Mouse (Mus musculus) kidney, embryonic 15.5 days (tissue): ENCODE data around the gene Hrct1. TPM values are rescaled to one million over a fixed set of nuclear protein-coding genes. Genes with fewer than 3 reads are reported as not detected.

ENCODE experiments used
- ATAC-seq: fragments of 200-750 bp; cut with Nextera tagmentation; replicated peaks from 2 replicates; pipeline ENCODE4 v1.8.0; 2017; ENCODE audit warnings: moderate TSS enrichment; ENCODE audit not compliant: low FRiP score
- H3K27ac ChIP-seq: fragments of 300-500 bp; sonication (generic); 2 replicates; pipeline ENCODE4 v1.5.1; 2015; ENCODE audit warnings: mild to moderate bottlenecking, inconsistent platforms
- H3K27me3 ChIP-seq: fragments of 300-500 bp; sonication (generic); 2 replicates; pipeline ENCODE4 v1.6.1; 2015; ENCODE audit warnings: inconsistent platforms
- H3K36me3 ChIP-seq: fragments of 300-500 bp; sonication (generic); 2 replicates; pipeline ENCODE4 v1.6.1; 2015; ENCODE audit warnings: inconsistent platforms
- H3K4me1 ChIP-seq: fragments of 300-500 bp; sonication (generic); 2 replicates; pipeline ENCODE4 v1.6.1; 2015; ENCODE audit warnings: inconsistent platforms
- H3K4me2 ChIP-seq: fragments of 300-500 bp; sonication (generic); 2 replicates; pipeline ENCODE4 v1.6.1; 2015; ENCODE audit warnings: moderate library complexity, mild to moderate bottlenecking, inconsistent platforms
- H3K4me3 ChIP-seq: fragments of 300-500 bp; sonication (generic); replicated peaks from 2 replicates; pipeline ENCODE4 v1.5.1; 2015; ENCODE audit warnings: mild to moderate bottlenecking, inconsistent platforms
- H3K9ac ChIP-seq: fragments of 300-500 bp; sonication (generic); 2 replicates; pipeline ENCODE4 v1.6.1; 2015; ENCODE audit warnings: mild to moderate bottlenecking, inconsistent platforms
- H3K9me3 ChIP-seq: fragments of 300-500 bp; sonication (generic); replicated peaks from 2 replicates; pipeline ENCODE4 v1.6.1; 2016; ENCODE audit warnings: inconsistent platforms
- WGBS: fragments of 180-500 bp; shearing (Covaris S2); methylation state at CpG from one replicate; pipeline ENCODE4 v1.1.7; 2015; ENCODE audit warnings: mixed read lengths; 5-methylcytosine and 5-hydroxymethylcytosine counted together
- polyA plus RNA-seq: library from polyadenylated mRNA; unstranded; fragments of >200 nt; fragmentation: Nextera tagmentation; extraction: Ambion mirVana; gene quantifications from 2 replicates; pipeline ENCODE4 v1.2.1, GENCODE M21; 2015

Hrct1 gene
- polyA plus RNA-seq, 1 experiment from 2014 or later: 1.0 TPM

GRCm38 (mm10) chr4:43705991-43706390 lies 21.0 kb upstream of the Hrct1 start:
- Histone ChIP-seq H3K27ac (no peak overlapping the region), H3K4me3 (no peak overlapping the region), H3K9ac (no peak overlapping the region), H3K36me3 (no peaks in the 10 kb centered on the region), H3K27me3 (peaks cover 14% of the 10 kb centered on the region), H3K4me2 (no peak overlapping the region), H3K9me3 (no peaks in the 10 kb centered on the region), H3K4me1 (0 out of 2 replicates have a peak, but pooled peaks cover 10% of the 10 kb centered on the region)
- ATAC-seq: no peak
- 78% methylated on average over 13 of the region's 13 CpGs for WGBS

GRCm38 (mm10) chr4:43709869-43710268 lies 17.1 kb upstream of the Hrct1 start, which contains the start of gene Olfr71:
Gene Olfr71 (minus strand): TSS chr4:43710255.
- Histone ChIP-seq H3K4me3 (no peak within 1 kb of the TSS), H3K4me1 (0 out of 2 replicates have a peak, but pooled peaks cover 6% of the 10 kb centered on the region), H3K9ac (no peak within 1 kb of the TSS), H3K27me3 (peaks cover 14% of the 10 kb centered on the region), H3K27ac (no peak within 1 kb of the TSS), H3K4me2 (no peak within 1 kb of the TSS), H3K9me3 (no peaks in the 10 kb centered on the region), H3K36me3 (no peaks in the 10 kb centered on the region)
- 74% methylated on average over 6 of the region's 6 CpGs for WGBS
- ATAC-seq: no peak

DNA sequence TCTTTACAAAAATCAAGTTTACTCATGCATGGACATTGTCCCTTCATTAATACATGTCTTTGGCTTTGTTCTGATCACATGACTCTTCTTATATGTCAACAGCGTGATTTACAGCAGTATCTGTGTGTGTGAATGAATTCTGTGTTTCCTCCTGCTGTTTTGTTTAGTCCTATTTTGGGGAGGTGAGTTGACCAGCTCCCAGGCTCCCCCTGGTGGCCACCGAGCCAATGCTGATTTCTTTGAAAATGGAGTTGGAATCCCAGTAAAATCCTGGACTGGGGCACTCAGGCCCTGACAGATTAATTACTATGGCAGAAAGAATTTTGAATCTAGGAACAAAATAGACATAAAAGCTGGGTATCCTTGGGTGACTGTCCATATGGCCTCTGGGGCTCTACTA lies 15.2 kb upstream of the Hrct1 start:
- Histone ChIP-seq H3K36me3 (no peaks in the 10 kb centered on the region), H3K9me3 (no peaks in the 10 kb centered on the region), H3K4me1 (0 out of 2 replicates have a peak, but pooled peaks cover 6% of the 10 kb centered on the region), H3K4me3 (no peak overlapping the region), H3K27me3 (peaks cover 10% of the 10 kb centered on the region), H3K27ac (no peak overlapping the region), H3K4me2 (no peak overlapping the region), H3K9ac (no peak overlapping the region)
- 4% methylated on average over 2 of the region's 2 CpGs for WGBS
- no peak for ATAC-seq

GRCm38 (mm10) chr4:43713652-43714219 lies 13.3 kb upstream of the Hrct1 start:
- no peak for ATAC-seq
- WGBS: 22% methylated on average over 7 of the region's 7 CpGs
- no peaks in the 10 kb centered on the region for H3K36me3 ChIP-seq
- no peaks in the 10 kb centered on the region for H3K9me3 ChIP-seq
- no peak overlapping the region for H3K9ac ChIP-seq
- H3K4me2 ChIP-seq: no peak overlapping the region
- no peak overlapping the region for H3K4me3 ChIP-seq
- H3K27ac ChIP-seq: no peak overlapping the region
- H3K27me3 ChIP-seq: peaks cover 10% of the 10 kb centered on the region
- 0 out of 2 replicates have a peak, but pooled peaks cover 6% of the 10 kb centered on the region for H3K4me1 ChIP-seq

GRCm38 (mm10) chr4:43720491-43721228 lies 6.3 kb upstream of the Hrct1 start:
- no peak overlapping the region for H3K27ac ChIP-seq
- no peaks in the 10 kb centered on the region for H3K36me3 ChIP-seq
- no peaks in the 10 kb centered on the region; the same call in 1 of the 2 replicates for H3K27me3 ChIP-seq
- no peak overlapping the region for H3K9ac ChIP-seq
- 65% methylated on average over 15 of the region's 16 CpGs for WGBS
- no peak overlapping the region for H3K4me3 ChIP-seq
- no peaks in the 10 kb centered on the region for H3K9me3 ChIP-seq
- no peak overlapping the region for H3K4me2 ChIP-seq
- H3K4me1 ChIP-seq: no peaks in the 10 kb centered on the region
- no peak for ATAC-seq

GRCm38 (mm10) chr4:43722191-43722590 lies 4.8 kb upstream of the Hrct1 start:
- H3K36me3 ChIP-seq: no peaks in the 10 kb centered on the region
- no peaks in the 10 kb centered on the region for H3K9me3 ChIP-seq
- 84% methylated on average over 4 of the region's 4 CpGs for WGBS
- H3K4me3 ChIP-seq: no peak overlapping the region
- H3K4me1 ChIP-seq: peaks cover 12% of the 10 kb centered on the region
- no peak for ATAC-seq
- no peaks in the 10 kb centered on the region for H3K27me3 ChIP-seq
- no peak overlapping the region for H3K9ac ChIP-seq
- H3K27ac ChIP-seq: no peak overlapping the region
- H3K4me2 ChIP-seq: no peak overlapping the region

DNA sequence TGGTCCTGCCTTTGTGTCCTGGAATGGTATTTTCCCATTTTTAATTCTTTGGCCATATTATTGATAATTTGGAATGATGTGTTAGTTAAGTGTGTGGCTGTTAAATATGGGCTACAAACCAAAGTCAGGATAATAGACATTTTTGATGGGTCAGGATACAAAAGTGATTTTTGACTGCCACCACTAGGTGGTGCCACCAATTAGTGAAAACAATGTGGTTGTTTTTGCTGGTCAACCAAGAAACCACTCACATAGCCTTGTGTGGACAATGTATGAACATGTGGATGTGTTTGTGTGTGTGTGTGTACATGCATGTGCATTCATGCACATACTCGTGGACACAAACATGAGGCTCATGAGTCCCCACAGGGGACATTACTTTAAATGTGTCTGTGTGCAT lies 2.2 kb upstream of the Hrct1 start:
- Histone ChIP-seq H3K9ac (no peak overlapping the region), H3K27me3 (no peaks in the 10 kb centered on the region), H3K36me3 (no peaks in the 10 kb centered on the region), H3K4me2 (no peak overlapping the region), H3K9me3 (no peaks in the 10 kb centered on the region), H3K4me3 (no peak overlapping the region), H3K27ac (no peak overlapping the region), H3K4me1 (peaks cover 38% of the 10 kb centered on the region)
- 36% methylated on average over 1 of the region's 1 CpGs for WGBS
- ATAC-seq: no peak

- Histone ChIP-seq H3K9me3 (no peaks in the 10 kb centered on the region), H3K27me3 (no peaks in the 10 kb centered on the region; the same call in 1 of the 2 replicates), H3K36me3 (no peaks in the 10 kb centered on the region), H3K27ac (no peak overlapping the region), H3K4me1 (peaks cover 50% of the 10 kb centered on the region), H3K9ac (no peak overlapping the region), H3K4me3 (no peak overlapping the region), H3K4me2 (no peak overlapping the region)
- ATAC-seq: no peak
- WGBS: 68% methylated on average over 12 of the region's 12 CpGs
These were observed 577 bp upstream of the Hrct1 start for GRCm38 (mm10) chr4:43726228-43726993.

DNA sequence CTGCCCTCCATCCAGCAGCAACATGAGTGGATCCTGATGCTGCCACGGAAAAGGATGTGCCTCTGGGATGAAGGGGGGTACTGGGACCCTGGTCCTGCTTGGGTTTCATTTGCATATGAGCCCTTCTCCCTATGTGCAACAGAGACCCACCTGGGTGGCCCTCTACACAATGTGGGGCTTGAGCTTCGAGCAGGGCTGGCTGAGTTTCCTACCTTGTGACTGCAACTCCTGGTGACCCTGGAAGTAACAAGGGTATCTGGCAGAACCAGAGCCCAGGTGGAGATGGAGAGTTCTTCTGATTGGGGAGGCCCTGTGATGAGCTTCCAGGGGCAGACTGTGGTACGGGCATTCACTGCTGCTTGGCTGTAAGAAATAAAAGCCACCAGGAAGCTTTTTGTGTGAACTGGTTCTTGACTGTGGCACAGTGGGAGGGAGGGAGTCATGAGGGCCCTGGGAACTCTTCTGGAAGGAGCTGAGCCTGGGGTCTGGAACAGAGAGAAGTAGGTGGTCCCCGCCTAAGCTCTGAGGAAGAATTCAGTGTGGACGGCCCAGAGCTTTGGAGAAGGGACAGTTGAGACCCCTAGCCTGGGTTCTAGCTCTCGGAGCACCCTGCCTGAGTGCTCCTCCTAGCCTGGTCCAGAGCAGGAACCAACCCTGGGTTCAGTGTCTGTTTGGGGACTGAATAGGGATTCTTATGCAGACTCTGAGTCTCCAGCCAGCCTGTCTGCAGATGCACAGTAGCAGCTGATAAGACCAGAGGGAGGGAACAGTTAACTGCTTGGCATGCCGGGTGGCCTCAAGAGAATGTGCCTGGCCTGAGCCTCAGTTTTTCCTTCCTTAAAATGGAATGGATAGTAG lies 959 bp downstream of the Hrct1 start:
- 76% methylated on average over 7 of the region's 7 CpGs for WGBS
- Histone ChIP-seq H3K4me1 (peaks cover 50% of the 10 kb centered on the region), H3K9ac (no peak overlapping the region), H3K4me3 (no peak overlapping the region), H3K36me3 (no peaks in the 10 kb centered on the region), H3K27ac (peak overlapping the region; percentile 81), H3K4me2 (no peak overlapping the region), H3K9me3 (no peaks in the 10 kb centered on the region), H3K27me3 (no peaks in the 10 kb centered on the region; the same call in 1 of the 2 replicates)
- ATAC-seq: no peak

DNA sequence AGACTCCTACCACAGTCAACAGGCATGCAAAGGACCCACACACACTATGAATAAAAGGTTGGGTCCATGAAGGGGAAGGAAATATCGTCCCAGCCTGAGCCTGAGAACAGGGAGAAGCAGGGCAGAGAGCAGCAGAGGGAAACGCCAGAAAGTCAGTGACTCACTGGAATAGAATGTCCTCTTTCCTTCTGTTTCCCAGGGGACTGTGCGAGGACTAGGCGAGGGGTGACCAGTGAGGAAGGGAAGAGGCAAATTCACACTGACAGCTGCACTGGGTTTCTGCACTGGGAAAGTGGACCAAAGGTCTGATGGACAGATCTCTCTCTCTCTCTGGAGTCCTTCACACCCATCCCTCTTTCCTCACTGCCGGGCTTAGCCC lies 1.6 kb downstream of the Hrct1 start:
- Histone ChIP-seq H3K4me3 (no peak overlapping the region), H3K27me3 (no peaks in the 10 kb centered on the region; the same call in 1 of the 2 replicates), H3K36me3 (no peaks in the 10 kb centered on the region), H3K4me2 (peak overlapping the region; percentile 14; the same call in 1 of the 2 replicates), H3K4me1 (peaks cover 50% of the 10 kb centered on the region), H3K27ac (peak overlapping the region; percentile 81), H3K9me3 (no peaks in the 10 kb centered on the region), H3K9ac (no peak overlapping the region)
- WGBS: 44% methylated on average over 5 of the region's 5 CpGs
- peak; percentile 55; the same call in 1 of the 2 replicates for ATAC-seq

DNA sequence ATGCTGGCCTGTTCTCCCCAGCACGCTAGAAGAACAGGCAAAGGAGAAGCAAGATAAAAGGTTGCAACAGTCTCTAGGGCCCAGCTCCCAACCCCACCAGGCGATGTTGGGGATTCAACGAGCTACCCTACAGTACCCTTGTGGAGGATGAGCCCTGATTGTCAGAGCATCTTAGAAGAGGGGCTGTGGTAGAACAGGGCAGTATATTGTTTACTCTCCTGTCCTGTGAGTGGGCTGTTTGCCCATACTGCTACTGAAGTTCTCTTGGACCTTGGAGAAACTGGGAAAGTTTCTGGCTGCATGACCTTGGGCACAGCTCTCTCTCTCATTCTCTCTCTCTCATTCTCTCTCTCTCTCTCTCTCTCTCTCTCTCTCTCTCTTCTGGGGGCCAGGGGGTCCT lies 2.1 kb downstream of the Hrct1 start:
- Histone ChIP-seq H3K27me3 (no peaks in the 10 kb centered on the region; the same call in 1 of the 2 replicates), H3K9ac (no peak overlapping the region), H3K27ac (peak overlapping the region; percentile 81), H3K4me3 (no peak overlapping the region), H3K4me2 (peak overlapping the region; percentile 14; the same call in 1 of the 2 replicates), H3K4me1 (peaks cover 50% of the 10 kb centered on the region), H3K9me3 (no peaks in the 10 kb centered on the region), H3K36me3 (no peaks in the 10 kb centered on the region)
- no peak for ATAC-seq
- WGBS: 59% methylated on average over 3 of the region's 3 CpGs
